Mouse (Mus musculus) urinary bladder, postnatal 4 days (tissue): Measurements from ENCODE around the gene Pex16.

Experiments used
- DNase-seq, 2 experiments: peaks; one replicate each; pipeline ENCODE4 v3.0.0; 2021 to 2022; ENCODE audit warnings: low spot score in 2 of 2

Pex16 gene

DNA sequence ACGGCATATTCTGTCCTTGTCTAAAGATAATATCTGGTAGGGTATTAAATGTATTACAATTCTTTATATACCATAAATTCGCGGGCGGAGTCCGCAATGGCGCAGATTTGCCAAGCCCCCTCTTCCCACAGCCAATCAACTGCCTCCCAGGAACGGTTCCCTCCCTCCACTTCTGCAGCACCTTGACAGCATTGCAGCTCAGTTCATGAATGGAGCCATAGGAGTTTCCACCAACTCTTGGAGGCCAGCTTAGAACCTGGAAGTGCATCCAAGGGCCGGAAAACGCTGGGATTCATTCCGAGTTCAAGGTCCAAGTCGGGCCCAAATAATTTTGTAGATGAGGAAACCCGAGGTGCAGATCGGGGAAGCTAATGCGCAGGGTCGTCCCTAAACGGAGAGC is at the start of gene Pex16, which contains the start of gene Large2:
Pex16 (plus strand) TSS at position 163 of the 400 bp plus-strand sequence.
Large2 (minus strand) TSS at position 356 of the 400 bp plus-strand sequence.
- DNase-seq, result no peak

DNA sequence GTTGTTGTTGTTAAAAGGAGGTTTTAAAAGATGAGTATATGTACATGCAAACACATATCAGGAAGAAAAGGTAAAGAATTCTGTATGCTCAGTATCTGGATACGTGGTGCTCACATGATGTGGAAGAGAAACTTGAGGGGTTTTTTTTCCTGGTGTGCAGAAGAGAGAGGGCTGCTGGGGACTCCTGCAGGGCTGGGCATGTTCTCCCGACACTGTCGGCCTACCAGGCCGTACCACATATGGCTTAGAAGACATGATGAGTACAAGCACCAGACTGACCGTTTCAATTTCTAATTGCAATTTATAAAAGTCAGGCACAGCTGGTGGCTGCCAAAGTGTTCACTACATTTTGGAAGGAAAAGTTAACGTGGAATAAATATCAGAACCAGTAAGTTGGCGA is 48.8 kb upstream of the Pex16 start:
- no peak for DNase-seq

GRCm38 (mm10) chr2:92326221-92326620 is 48.3 kb upstream of the Pex16 start:
- no peak for DNase-seq

DNA sequence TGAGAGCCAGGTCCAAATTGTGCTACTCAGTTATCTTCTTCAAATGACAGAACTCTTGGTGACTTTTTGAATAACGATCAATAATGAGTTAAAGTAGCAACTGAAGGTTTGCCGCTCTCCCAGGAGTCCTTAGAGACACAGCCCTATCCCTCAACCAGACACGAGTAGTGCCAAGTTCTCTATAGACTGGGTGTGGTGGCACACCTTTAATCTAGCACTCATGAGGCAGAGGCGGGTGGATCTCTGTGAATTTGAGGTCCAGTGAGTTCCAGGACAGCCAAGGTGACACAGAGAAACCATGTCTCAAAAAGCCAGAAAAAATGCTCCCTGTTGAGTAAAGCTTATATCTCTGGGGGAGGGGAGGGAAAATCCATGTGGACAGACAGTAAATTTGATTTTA is 46.9 kb upstream of the Pex16 start:
- DNase-seq, result no peak

GRCm38 (mm10) chr2:92328206-92328605 is 46.3 kb upstream of the Pex16 start:
- DNase-seq, result no peak

DNA sequence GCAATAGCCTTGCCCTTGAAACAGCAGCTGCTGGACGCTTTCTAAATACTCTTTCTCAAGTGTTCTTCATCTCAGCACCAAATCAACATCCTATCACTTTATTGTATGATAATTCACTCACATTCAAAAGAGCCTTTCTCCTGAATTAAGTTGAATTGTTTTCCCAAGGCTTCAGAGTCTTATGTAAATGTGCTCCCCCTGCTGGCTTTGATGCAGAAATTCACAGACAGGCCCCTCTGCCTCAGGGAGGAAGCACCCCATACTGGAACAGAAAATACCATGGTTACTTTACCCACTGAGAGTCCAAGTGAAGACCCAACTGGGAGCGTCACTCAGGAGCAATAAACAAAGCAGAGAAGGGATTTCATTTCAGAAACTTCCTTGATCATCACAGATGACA is 43.6 kb upstream of the Pex16 start:
- no peak for DNase-seq

DNA sequence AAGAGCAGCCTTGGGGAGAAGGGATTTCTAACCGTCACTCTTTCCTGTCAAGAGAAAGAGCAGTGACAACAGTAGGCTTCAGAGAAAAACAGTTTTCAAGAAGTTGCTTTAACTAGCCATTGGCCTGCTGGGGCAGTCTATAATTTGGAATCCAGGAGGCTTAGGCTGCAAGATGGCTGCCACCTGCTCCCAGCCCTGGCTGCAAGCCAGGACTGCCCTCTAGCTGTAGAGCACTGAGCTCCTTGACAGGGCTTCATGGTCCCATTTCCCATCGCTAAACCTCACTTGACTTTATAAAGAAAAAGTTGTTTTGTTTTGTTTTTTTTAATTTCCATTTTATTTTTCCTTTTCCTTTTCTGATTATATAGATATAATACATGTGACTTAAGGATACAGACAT is 43.1 kb upstream of the Pex16 start:
- no peak for DNase-seq

GRCm38 (mm10) chr2:92331871-92332270 is 42.6 kb upstream of the Pex16 start:
- no peak for DNase-seq

- no peak for DNase-seq
Measured at GRCm38 (mm10) chr2:92342418-92342817, 32.1 kb upstream of the Pex16 start.

DNA sequence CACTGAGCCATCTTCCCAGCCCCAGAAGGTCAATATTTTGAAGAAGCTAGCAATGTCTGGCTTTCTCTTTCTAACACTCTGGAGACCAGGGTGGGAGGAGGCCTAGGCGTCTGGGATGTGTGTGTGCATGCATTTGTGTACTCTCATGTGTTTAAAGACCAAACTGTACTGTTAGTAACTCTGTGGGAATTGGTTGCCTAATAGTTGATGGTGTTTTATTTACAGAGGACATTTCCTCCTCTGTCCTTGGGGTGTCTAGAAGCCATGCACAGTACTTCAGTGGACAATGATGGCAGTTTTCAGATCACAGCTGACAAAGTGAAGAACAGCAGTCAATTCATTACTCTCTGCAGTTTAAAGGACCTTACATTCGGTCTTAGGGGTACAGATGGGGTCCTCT is 27.3 kb upstream of the Pex16 start:
- no peak for DNase-seq

DNA sequence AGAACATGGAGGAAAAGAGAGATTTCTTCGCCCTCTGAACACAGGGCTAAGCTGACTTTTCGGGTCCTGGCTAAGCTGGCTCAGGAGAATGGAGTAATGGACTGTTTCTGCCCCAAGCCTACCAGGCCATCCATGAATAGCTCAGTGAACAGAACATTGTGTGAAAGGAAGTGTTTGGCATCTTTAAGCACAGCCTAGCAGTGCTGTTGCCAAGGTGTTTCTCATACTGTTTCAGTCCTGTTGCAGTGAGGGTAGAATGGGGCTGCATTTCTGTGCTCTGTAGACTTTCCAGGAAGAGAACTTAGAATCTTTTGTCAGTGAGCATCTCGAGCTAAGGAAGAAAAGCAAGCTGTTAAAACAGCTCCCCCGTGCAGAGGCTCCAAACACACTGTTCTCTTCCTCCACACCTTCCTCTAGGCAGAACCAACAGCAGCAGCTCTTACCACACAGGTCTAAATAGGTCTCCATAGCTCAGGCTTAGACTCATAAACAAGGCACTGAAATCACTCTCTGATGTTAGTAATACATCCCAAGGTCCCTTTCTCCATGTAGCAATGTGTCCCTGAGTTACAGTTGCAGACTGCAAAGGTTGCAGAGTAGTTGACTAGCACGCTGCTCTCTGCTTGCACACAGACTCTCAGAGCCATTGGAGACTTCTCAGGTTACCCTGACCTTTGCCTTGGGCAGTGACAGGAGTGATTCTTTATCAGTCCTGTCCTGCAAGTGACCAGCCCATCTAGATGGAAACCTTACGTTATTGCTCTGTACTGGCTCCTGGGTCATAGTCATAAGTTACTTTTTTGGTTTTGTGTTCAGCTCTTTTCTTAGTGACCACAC is 24.7 kb upstream of the Pex16 start:
- DNase-seq, result no peak

GRCm38 (mm10) chr2:92350686-92351085 is 23.8 kb upstream of the Pex16 start:
- no peak for DNase-seq

DNA sequence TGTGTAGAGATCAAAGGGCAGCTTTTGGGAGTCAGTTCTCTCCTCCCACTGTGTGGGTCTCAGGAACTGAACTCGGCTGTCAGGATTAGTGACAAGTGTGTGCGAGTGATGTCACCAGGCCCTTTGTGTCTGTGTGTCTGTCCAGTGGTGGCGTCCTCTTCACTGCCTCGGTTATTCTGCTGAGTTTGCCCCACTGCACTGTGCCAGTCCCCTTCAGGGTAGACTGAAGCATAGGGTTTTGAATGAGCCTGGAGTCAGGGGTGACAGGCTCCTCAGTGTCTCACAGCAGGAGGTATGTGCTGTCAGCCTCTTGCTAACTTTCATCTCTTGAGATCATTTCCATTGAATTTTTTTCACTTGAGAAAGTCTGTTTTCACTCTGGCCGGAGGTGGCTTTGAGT is 21.1 kb upstream of the Pex16 start:
- no peak for DNase-seq

DNA sequence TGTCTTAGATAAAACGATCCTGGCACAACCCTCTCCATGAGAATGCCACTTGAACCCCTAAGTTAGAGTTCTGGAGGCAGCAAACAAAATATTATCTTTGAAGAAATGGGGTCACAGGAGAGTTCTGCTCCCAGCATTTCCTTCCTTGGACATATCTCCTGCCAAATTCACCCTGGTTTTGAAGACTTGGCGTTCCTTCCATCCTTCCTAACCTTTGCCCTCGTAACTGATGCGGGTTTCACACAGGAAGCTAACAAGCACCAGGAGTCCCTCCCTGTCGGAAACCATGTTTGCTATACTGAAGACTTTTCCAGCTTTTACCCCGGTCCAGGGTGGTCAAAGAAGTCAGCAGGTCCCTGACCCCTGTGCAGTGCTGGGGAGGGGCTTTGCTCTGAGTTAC is 20.3 kb upstream of the Pex16 start:
- no peak for DNase-seq

GRCm38 (mm10) chr2:92359301-92359700 is 15.2 kb upstream of the Pex16 start:
- DNase-seq, result no peak

DNA sequence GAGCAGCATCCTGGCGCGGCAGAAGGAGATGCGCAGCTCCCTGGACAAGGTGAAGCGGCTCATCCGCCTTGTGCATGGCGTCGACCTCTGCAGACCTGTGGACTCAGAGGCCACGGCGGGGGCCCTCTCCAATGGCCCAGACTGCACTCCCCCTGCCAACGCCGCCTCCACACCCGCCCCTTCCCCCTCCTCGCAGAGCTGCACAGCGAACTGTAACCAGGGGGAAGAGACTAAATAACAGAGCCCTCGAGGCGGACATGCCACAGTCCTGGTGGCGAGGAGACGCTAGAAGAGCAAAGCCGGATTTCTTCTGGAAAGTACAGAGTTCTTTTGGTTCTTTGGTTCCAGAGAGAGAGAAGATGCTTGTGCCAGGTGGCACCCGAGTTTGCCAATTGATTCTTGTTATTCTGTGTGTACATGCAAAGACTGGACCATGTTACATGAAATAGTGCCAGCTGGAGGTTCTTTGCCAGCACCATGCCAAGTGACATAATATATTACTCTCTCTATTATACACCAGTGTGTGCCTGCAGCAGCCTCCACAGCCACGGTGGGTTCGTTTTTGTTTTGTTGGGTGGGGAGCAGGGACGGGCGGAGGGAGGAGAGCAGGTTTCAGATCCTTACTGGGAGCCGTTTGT is 14.2 kb upstream of the Pex16 start:
- no peak for DNase-seq

DNA sequence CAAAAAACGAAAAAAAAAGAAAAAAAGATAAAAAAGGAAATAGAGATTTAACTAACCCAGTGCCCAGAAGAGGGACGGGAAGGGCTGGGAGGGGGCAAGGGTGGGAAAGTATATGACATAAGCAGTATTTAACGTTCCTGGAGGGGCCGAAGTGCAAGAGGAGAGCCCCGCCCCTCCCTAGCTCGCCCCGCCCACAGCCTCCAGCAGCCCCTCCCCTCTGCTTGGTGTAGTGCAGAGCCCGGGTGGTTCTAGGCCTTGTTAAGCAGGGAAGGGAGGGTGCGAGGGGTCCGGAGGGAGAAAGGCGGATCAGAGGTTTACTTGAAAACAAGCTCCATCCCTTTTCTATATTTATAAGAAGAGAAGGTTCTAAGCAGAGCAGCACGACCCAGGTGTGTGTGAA is 13.6 kb upstream of the Pex16 start:
- DNase-seq, result no peak

DNA sequence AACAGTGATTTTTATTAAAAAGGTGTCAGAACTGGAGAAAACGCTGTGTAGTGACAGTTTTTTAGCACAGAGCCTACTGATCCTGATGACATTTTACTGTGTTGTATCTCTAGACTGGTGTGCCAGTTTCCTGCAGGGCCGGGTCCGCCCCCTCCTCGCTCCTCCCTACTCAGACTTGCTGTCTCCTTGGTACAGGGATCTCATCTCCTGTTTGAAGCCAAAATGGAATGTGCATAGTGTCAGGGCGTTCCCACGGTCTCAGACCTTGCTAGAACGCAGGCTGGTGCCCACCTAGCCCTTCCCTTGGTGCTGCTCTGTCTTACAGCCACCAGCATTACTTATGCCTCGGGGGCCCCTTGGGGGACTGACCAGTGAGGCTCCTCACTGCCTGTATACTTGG is 12.7 kb upstream of the Pex16 start:
- DNase-seq, result no peak

- no peak for DNase-seq
Measured at GRCm38 (mm10) chr2:92362571-92363228, 11.8 kb upstream of the Pex16 start.

GRCm38 (mm10) chr2:92364086-92364485 is 10.4 kb upstream of the Pex16 start:
- no peak for DNase-seq

GRCm38 (mm10) chr2:92365568-92365967 is 8.9 kb upstream of the Pex16 start:
- no peak for DNase-seq

DNA sequence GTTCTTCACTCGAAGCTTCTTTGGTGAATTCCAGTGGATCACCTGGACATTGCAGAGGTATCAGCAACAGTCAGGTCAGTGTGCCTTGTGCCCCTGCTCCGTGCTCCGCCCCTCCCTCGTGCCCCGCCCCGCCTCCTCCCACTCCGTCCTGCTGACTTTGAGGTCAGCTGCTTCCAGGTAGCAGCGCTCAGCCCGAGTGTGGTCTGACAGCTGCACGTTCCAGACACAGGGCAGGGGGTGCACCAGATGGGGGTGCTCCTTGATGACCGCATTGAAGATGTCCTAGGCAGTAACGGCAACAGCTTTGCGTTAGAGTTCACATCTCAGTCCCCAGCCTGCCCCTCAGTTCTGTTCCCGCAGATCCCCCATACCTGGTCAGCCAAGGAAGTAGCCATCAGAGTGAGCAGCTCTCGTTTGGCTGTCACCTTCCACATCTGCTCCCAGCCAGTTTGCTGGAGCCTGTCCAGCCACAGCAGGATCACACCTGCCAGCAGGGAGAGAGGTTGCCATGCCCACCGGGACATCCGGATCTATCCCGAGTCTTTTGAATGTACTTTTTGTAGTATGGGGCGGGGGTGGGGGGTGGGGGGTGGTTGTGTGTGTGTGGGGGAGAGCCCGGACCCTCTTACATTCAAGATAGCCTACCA is 7.0 kb upstream of the Pex16 start:
- no peak for DNase-seq
